Mouse (Mus musculus) kidney, adult 2 months (tissue): Measurements from ENCODE around the gene Meis2.

Experiments used
- CTCF ChIP-seq: fragments of 200-500 bp; conservative IDR thresholded peaks from 2 replicates; pipeline ENCODE4 v1.5.1; 2011; ENCODE audit warnings: low read depth, mild to moderate bottlenecking, control low read depth, low read length, moderate library complexity, mixed read lengths; ENCODE audit not compliant: insufficient read depth, insufficient read length
- POLR2A ChIP-seq: fragments of 200-500 bp; IDR thresholded peaks from one replicate; pipeline ENCODE4 v1.6.1; 2011; ENCODE audit warnings: low read depth, low read length, control low read depth

GRCm38 (mm10) chr2:116059066-116059465 lies 6.6 kb downstream of the Meis2 start:
- TF ChIP-seq POLR2A (no peak), CTCF (no peak)
